Mouse (Mus musculus): ENCODE measurements at regions not wholly inside any gene's neighbourhood (a gene's known extent, or its start where the extent isn't known, plus 50 kb on each side); places are given as distances from the start of the nearest gene placed in this dataset.
A peak's percentile ranks its signal among the peaks of the same experiment; 100 is the strongest.

- intact Hi-C loops (cut with DNase I): no loop called here
- TF ChIP-seq CTCF (IDR thresholded peaks at IDR 0.05): no peak
- H3K4me3 ChIP-seq: no peak overlapping the region
- H3K27ac ChIP-seq: no peak overlapping the region
- DNase-seq (ENCODE audit: extremely low spot score in 1 of 2, low spot score in 2 of 2): no peak
Measured at GRCm38 (mm10) chr4:5071243-5071642, 278.1 kb upstream of the Impad1 start.

DNA sequence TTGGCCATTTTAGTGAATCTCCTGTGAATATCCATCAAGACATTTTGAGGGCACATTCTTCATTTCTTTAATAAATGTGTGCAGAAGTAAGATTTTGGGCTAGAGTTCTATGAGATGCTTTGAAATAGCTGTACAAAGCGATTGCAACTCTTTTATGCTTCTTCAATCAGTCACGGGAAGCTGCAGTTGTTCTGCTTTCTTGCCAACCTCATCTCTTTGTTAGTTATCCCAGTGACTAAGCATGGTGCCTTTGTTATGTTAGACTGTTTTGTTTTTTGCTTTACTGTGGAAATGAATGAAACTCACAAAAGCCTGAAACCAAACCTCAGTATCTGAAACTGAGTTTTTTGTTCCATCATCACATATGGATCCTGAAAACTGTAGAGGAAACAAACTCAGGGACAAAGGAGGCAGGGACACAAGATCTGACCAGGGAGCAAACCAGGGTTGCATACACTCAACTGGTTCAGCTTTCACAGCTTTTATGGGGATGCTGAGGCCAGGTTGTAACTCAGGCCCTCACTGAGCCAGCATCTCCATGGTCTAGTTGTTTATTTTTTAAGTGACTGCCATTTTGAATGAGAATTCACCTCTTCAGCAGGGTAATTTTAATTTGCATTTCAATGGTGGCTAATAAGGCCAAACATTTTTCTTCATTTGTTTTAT lies 266.3 kb upstream of the Impad1 start:
- no peak overlapping the region for H3K27ac ChIP-seq
- no peak overlapping the region for H3K4me3 ChIP-seq
- intact Hi-C loops (cut with DNase I): no loop called here
- DNase-seq (ENCODE audit: extremely low spot score in 1 of 2, low spot score in 2 of 2): no peak
- no peak for TF ChIP-seq CTCF (IDR thresholded peaks at IDR 0.05)

- H3K4me3 ChIP-seq: no peak overlapping the region
- TF ChIP-seq CTCF (IDR thresholded peaks at IDR 0.05): no peak
- no peak overlapping the region for H3K27ac ChIP-seq
- intact Hi-C loops (cut with DNase I): no loop called here
- no peak for DNase-seq (ENCODE audit: extremely low spot score in 1 of 2, low spot score in 2 of 2)
Measured at GRCm38 (mm10) chr4:5029929-5030328, 236.8 kb upstream of the Impad1 start.

DNA sequence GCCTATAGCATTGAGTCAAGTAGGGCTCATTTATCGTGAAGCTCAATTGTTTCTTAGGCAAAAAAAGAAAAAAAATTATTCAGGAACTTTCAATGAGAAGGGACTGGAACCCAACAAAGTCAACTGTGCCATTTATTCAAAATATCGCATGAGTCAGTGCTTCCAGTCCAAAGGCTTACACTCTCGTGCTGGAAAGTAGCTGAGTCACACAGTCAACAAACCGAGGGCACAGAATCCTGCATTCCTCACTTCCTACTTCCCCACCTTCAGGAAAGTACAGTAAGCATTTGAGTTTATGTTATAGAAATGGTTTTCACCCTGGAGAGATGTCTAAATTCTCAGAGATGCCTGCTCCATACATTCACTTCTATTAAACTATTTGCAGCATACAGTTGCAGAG lies 194.3 kb upstream of the Impad1 start:
- TF ChIP-seq CTCF (IDR thresholded peaks at IDR 0.05): no peak
- DNase-seq (ENCODE audit: extremely low spot score in 1 of 2, low spot score in 2 of 2): no peak
- Histone ChIP-seq H3K27ac (no peak overlapping the region), H3K4me3 (no peak overlapping the region)
- intact Hi-C loops (cut with DNase I): no loop called here

GRCm38 (mm10) chr4:4983474-4984194 lies 190.5 kb upstream of the Impad1 start:
- intact Hi-C loops (cut with DNase I): no loop called here
- TF ChIP-seq CTCF (IDR thresholded peaks at IDR 0.05): no peak

DNA sequence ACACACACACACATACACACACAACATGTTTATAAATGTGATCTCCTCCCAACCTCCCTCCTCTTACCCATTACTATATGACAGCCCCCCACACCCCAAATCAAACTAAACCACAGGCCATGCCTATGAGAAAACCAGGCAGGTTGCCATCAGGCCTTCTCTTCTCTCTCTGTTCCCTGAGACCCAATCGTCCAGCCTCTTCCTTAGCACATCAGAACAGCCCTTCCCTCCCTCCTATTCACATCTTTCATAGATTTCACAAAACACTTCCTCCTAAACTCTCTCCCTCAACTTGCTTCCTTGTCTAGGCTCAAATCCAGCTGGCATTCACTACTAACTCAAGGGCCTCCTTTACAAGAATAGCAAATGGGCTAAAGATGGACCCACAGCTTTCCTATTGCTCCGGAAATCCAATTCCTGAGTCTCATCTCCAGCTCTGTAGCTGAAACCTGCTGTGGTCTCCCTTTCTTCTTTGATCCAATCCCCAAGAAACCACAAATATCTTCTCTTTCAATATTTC lies 178.7 kb upstream of the Impad1 start:
- DNase-seq (ENCODE audit: extremely low spot score in 1 of 2, low spot score in 2 of 2): no peak
- intact Hi-C loops (cut with DNase I): no loop called here

More at GRCm38 (mm10) chr4:4983474-4984194, 190.5 kb upstream of the Impad1 start:
- Histone ChIP-seq H3K27ac (no peak overlapping the region), H3K4me3 (no peak overlapping the region)
- DNase-seq (ENCODE audit: extremely low spot score in 1 of 2, low spot score in 2 of 2): no peak

GRCm38 (mm10) chr4:4948956-4949355 lies 155.8 kb upstream of the Impad1 start:
- H3K27ac ChIP-seq: no peak overlapping the region
- H3K4me3 ChIP-seq: no peak overlapping the region
- intact Hi-C loops (cut with DNase I): no loop called here
- no peak for TF ChIP-seq CTCF (IDR thresholded peaks at IDR 0.05)
- DNase-seq (ENCODE audit: extremely low spot score in 1 of 2, low spot score in 2 of 2): peak in 1 of 2 experiments; percentile 11

More for the DNA sequence above, 178.7 kb upstream of the Impad1 start:
- H3K27ac ChIP-seq: no peak overlapping the region
- H3K4me3 ChIP-seq: no peak overlapping the region
- TF ChIP-seq CTCF (IDR thresholded peaks at IDR 0.05): no peak

GRCm38 (mm10) chr4:4944498-4944897 lies 151.3 kb upstream of the Impad1 start:
- Histone ChIP-seq H3K4me3 (no peak overlapping the region), H3K27ac (no peak overlapping the region)
- DNase-seq (ENCODE audit: extremely low spot score in 1 of 2, low spot score in 2 of 2): no peak
- no peak for TF ChIP-seq CTCF (IDR thresholded peaks at IDR 0.05)
- intact Hi-C loops (cut with DNase I): no loop called here

GRCm38 (mm10) chr4:4925741-4926140 lies 132.6 kb upstream of the Impad1 start:
- Histone ChIP-seq H3K27ac (no peak overlapping the region), H3K4me3 (no peak overlapping the region)
- intact Hi-C loops (cut with DNase I): no loop called here
- no peak for DNase-seq (ENCODE audit: extremely low spot score in 1 of 2, low spot score in 2 of 2)
- no peak for TF ChIP-seq CTCF (IDR thresholded peaks at IDR 0.05)

- DNase-seq (ENCODE audit: extremely low spot score in 1 of 2, low spot score in 2 of 2): no peak
- intact Hi-C loops (cut with DNase I): no loop called here
- no peak overlapping the region for H3K27ac ChIP-seq
- no peak for TF ChIP-seq CTCF (IDR thresholded peaks at IDR 0.05)
- H3K4me3 ChIP-seq: no peak overlapping the region
Measured at GRCm38 (mm10) chr4:4920256-4920655, 127.1 kb upstream of the Impad1 start.

DNA sequence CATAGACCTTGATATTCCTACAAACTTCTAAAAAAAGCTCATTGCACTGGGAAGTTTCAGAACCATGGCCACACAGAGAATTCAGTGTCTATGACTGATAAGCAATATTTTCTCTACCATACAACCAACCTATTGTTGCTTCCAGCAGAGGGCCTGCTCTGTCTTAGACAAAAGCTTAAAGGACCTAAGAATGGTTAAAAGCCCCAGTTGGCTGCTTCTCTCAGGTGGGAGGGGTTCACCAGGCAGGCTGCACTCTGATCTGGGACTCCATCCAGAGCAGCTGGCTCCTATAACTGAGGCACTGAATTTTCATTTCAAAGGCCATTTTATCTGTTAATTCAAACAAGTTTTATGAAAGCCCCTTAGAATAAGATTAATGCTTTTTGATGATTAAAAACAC lies 82.1 kb upstream of the Impad1 start:
- no peak for DNase-seq (ENCODE audit: extremely low spot score in 1 of 2, low spot score in 2 of 2)
- Histone ChIP-seq H3K4me3 (no peak overlapping the region), H3K27ac (no peak overlapping the region)
- intact Hi-C loops (cut with DNase I): no loop called here
- TF ChIP-seq CTCF (IDR thresholded peaks at IDR 0.05): peak; percentile 4

- no peak for TF ChIP-seq CTCF (IDR thresholded peaks at IDR 0.05)
Measured at GRCm38 (mm10) chr4:4858345-4858744, 65.2 kb upstream of the Impad1 start.

More at GRCm38 (mm10) chr4:4858345-4858744, 65.2 kb upstream of the Impad1 start:
- no peak overlapping the region for H3K4me3 ChIP-seq
- intact Hi-C loops (cut with DNase I): no loop called here
- H3K27ac ChIP-seq: no peak overlapping the region
- DNase-seq (ENCODE audit: extremely low spot score in 1 of 2, low spot score in 2 of 2): no peak
